Mouse (Mus musculus): ENCODE data around the gene Tubg1. TPM values are rescaled to one million over a fixed set of nuclear protein-coding genes. Genes with fewer than 3 reads are reported as not detected.
A peak's percentile ranks its signal among the peaks of the same experiment; 100 is the strongest.

Tubg1 gene
- total and polyA plus RNA-seq, 2 experiments from 2014 or later, result 43.1 to 66.6 TPM

DNA sequence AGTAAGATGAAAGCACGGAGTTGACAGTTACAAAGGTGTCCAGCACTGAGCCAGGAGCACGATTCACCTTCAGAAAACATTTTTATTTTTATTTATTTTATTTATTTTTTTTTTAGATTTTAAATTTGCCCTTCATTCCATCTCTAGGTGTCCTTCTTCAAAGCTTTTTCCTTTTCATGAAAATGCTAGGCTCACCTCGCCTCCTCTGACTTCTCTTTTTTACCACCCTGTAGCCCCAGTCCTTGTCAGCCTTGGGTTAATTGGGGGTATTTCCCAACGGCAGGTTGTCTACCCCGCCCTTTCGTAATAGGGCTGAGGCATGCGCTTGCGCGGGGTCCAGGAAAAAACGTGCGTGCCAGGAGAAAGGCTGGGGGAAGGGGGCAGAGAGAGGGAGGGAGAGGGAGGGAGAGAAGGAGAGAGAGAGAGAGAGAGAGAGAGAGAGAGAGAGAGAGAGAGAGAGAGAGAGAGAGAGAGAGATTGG lies 55.9 kb downstream of the Tubg1 start:
- 10% methylated on average over 11 of the region's 11 CpGs for WGBS

More for the DNA sequence above, 55.9 kb downstream of the Tubg1 start:
- Histone ChIP-seq H3K9me3 (ENCODE audit: low read length) (no peaks in the 10 kb centered on the region), H3K27ac (ENCODE audit: low read depth, low read length) (no peak overlapping the region), H3K4me2 (ENCODE audit: low read depth) (peak overlapping the region; percentile 56), H3K4me3 (ENCODE audit: low read depth, low read length) (peak overlapping the region; percentile 33), H3K4me1 (ENCODE audit: insufficient read depth) (peaks cover 18% of the 10 kb centered on the region), H3K36me3 (ENCODE audit: insufficient read depth) (no peaks in the 10 kb centered on the region), H3K27me3 (ENCODE audit: insufficient read depth, low read length) (peaks cover 30% of the 10 kb centered on the region), H3K9ac (no peak overlapping the region)
- DNase-seq (peak; percentile 27), ATAC-seq (no peak)
- TF ChIP-seq CTCF (IDR thresholded peaks at IDR 0.05; ENCODE audit: low read depth), result no peak

Small RNAs within 50 kb of the gene (microRNA-seq; reads per million reads assigned to microRNA genes)
- gene Gm27626, result 0 reads per million in 2 experiments

Other genes with a start within 250 kb of the Tubg1 start
- 29.4 and 42.5 TPM in 2 replicates for gene Stat3, start 180.4 kb upstream of the Tubg1 start, total RNA-seq (2014; rRNA removed)
- 20.5 and 31.2 TPM in 2 replicates for gene Stat3, start 180.4 kb upstream of the Tubg1 start, polyA plus RNA-seq (2015; fragmentation: Nextera tagmentation; extraction: Ambion mirVana)
- gene Cavin1, start 149.1 kb upstream of the Tubg1 start, total RNA-seq (2014; rRNA removed), result 14.8 and 22.7 TPM in 2 replicates
- gene Cavin1, start 149.1 kb upstream of the Tubg1 start, polyA plus RNA-seq (2015; fragmentation: Nextera tagmentation; extraction: Ambion mirVana), result 36.7 and 38.3 TPM in 2 replicates
- 132 and 179 TPM in 2 replicates for gene Atp6v0a1, start 110.5 kb upstream of the Tubg1 start, total RNA-seq (2014; rRNA removed)
- gene Atp6v0a1, start 110.5 kb upstream of the Tubg1 start, polyA plus RNA-seq (2015; fragmentation: Nextera tagmentation; extraction: Ambion mirVana), result 121 and 162 TPM in 2 replicates
- 11.3 and 14.9 TPM in 2 replicates for gene Naglu, start 49.9 kb upstream of the Tubg1 start, total RNA-seq (2014; rRNA removed)
- 11.6 and 12.6 TPM in 2 replicates for gene Naglu, start 49.9 kb upstream of the Tubg1 start, polyA plus RNA-seq (2015; fragmentation: Nextera tagmentation; extraction: Ambion mirVana)
- gene Hsd17b1, start 41.5 kb upstream of the Tubg1 start, total RNA-seq (2014; rRNA removed), result 0.23 and 0.71 TPM in 2 replicates
- not detected in 2 replicates for gene Hsd17b1, start 41.5 kb upstream of the Tubg1 start, polyA plus RNA-seq (2015; fragmentation: Nextera tagmentation; extraction: Ambion mirVana)
- gene Coasy, start 37.4 kb upstream of the Tubg1 start, total RNA-seq (2014; rRNA removed), result 39.3 and 40.7 TPM in 2 replicates
- 39.8 and 40.2 TPM in 2 replicates for gene Coasy, start 37.4 kb upstream of the Tubg1 start, polyA plus RNA-seq (2015; fragmentation: Nextera tagmentation; extraction: Ambion mirVana)
- gene Mlx, start 32.7 kb upstream of the Tubg1 start, total RNA-seq (2014; rRNA removed), result 68.0 and 76.5 TPM in 2 replicates
- 78.0 and 82.4 TPM in 2 replicates for gene Mlx, start 32.7 kb upstream of the Tubg1 start, polyA plus RNA-seq (2015; fragmentation: Nextera tagmentation; extraction: Ambion mirVana)
- 9.5 and 13.8 TPM in 2 replicates for gene Psmc3ip, start 24.5 kb upstream of the Tubg1 start, total RNA-seq (2014; rRNA removed)
- gene Psmc3ip, start 24.5 kb upstream of the Tubg1 start, polyA plus RNA-seq (2015; fragmentation: Nextera tagmentation; extraction: Ambion mirVana), result 19.2 and 25.7 TPM in 2 replicates
- 53.3 and 59.0 TPM in 2 replicates for gene Retreg3, start within 50 bp of the Tubg1 start, total RNA-seq (2014; rRNA removed)
- 21.0 and 23.2 TPM in 2 replicates for gene Retreg3, start within 50 bp of the Tubg1 start, polyA plus RNA-seq (2015; fragmentation: Nextera tagmentation; extraction: Ambion mirVana)
- gene Tubg2, start 36.0 kb downstream of the Tubg1 start, total RNA-seq (2014; rRNA removed), result 23.2 and 28.6 TPM in 2 replicates
- gene Tubg2, start 36.0 kb downstream of the Tubg1 start, polyA plus RNA-seq (2015; fragmentation: Nextera tagmentation; extraction: Ambion mirVana), result 59.9 and 69.7 TPM in 2 replicates
- 3.0 and 3.5 TPM in 2 replicates for gene Cntnap1, start 50.6 kb downstream of the Tubg1 start, total RNA-seq (2014; rRNA removed)
- 0.35 and 1.1 TPM in 2 replicates for gene Cntnap1, start 50.6 kb downstream of the Tubg1 start, polyA plus RNA-seq (2015; fragmentation: Nextera tagmentation; extraction: Ambion mirVana)
- 9.2 and 10.2 TPM in 2 replicates for gene Plekhh3, start 51.4 kb downstream of the Tubg1 start, total RNA-seq (2014; rRNA removed)
- 4.9 and 5.3 TPM in 2 replicates for gene Plekhh3, start 51.4 kb downstream of the Tubg1 start, polyA plus RNA-seq (2015; fragmentation: Nextera tagmentation; extraction: Ambion mirVana)
- 0.23 and 0.52 TPM in 2 replicates for gene Ccr10, start 55.5 kb downstream of the Tubg1 start, total RNA-seq (2014; rRNA removed)
- 0.15 and 0.24 TPM in 2 replicates for gene Ccr10, start 55.5 kb downstream of the Tubg1 start, polyA plus RNA-seq (2015; fragmentation: Nextera tagmentation; extraction: Ambion mirVana)
- gene Ezh1, start 106.5 kb downstream of the Tubg1 start, total RNA-seq (2014; rRNA removed), result 25.6 and 27.7 TPM in 2 replicates
- 18.8 and 22.5 TPM in 2 replicates for gene Ezh1, start 106.5 kb downstream of the Tubg1 start, polyA plus RNA-seq (2015; fragmentation: Nextera tagmentation; extraction: Ambion mirVana)
- 42.9 and 46.0 TPM in 2 replicates for gene Ramp2, start 126.1 kb downstream of the Tubg1 start, total RNA-seq (2014; rRNA removed)
- 93.4 and 102 TPM in 2 replicates for gene Ramp2, start 126.1 kb downstream of the Tubg1 start, polyA plus RNA-seq (2015; fragmentation: Nextera tagmentation; extraction: Ambion mirVana)
- gene Vps25, start 133.8 kb downstream of the Tubg1 start, total RNA-seq (2014; rRNA removed), result 71.7 and 75.8 TPM in 2 replicates
- 135 and 138 TPM in 2 replicates for gene Vps25, start 133.8 kb downstream of the Tubg1 start, polyA plus RNA-seq (2015; fragmentation: Nextera tagmentation; extraction: Ambion mirVana)
- 3.2 and 5.4 TPM in 2 replicates for gene Wnk4, start 140.6 kb downstream of the Tubg1 start, total RNA-seq (2014; rRNA removed)
- 7.8 and 9.1 TPM in 2 replicates for gene Wnk4, start 140.6 kb downstream of the Tubg1 start, polyA plus RNA-seq (2015; fragmentation: Nextera tagmentation; extraction: Ambion mirVana)
- 0.10 and 0.15 TPM in 2 replicates for gene Cntd1, start 159.1 kb downstream of the Tubg1 start, total RNA-seq (2014; rRNA removed)
- gene Cntd1, start 159.1 kb downstream of the Tubg1 start, polyA plus RNA-seq (2015; fragmentation: Nextera tagmentation; extraction: Ambion mirVana), result 0.36 and 0.61 TPM in 2 replicates
- gene Coa3, start 159.2 kb downstream of the Tubg1 start, total RNA-seq (2014; rRNA removed), result 110 and 140 TPM in 2 replicates
- gene Coa3, start 159.2 kb downstream of the Tubg1 start, polyA plus RNA-seq (2015; fragmentation: Nextera tagmentation; extraction: Ambion mirVana), result 208 and 233 TPM in 2 replicates
- 107 and 177 TPM in 2 replicates for gene Becn1, start 182.3 kb downstream of the Tubg1 start, total RNA-seq (2014; rRNA removed)
- gene Becn1, start 182.3 kb downstream of the Tubg1 start, polyA plus RNA-seq (2015; fragmentation: Nextera tagmentation; extraction: Ambion mirVana), result 133 and 145 TPM in 2 replicates
- 70.7 and 80.9 TPM in 2 replicates for gene Psme3, start 196.3 kb downstream of the Tubg1 start, total RNA-seq (2014; rRNA removed)
- 78.2 and 88.0 TPM in 2 replicates for gene Psme3, start 196.3 kb downstream of the Tubg1 start, polyA plus RNA-seq (2015; fragmentation: Nextera tagmentation; extraction: Ambion mirVana)
- gene Aoc2, start 205.1 kb downstream of the Tubg1 start, total RNA-seq (2014; rRNA removed), result 2.7 and 4.4 TPM in 2 replicates
- gene Aoc2, start 205.1 kb downstream of the Tubg1 start, polyA plus RNA-seq (2015; fragmentation: Nextera tagmentation; extraction: Ambion mirVana), result 0.42 and 0.87 TPM in 2 replicates
- gene Aoc3, start 210.7 kb downstream of the Tubg1 start, total RNA-seq (2014; rRNA removed), result 0.31 and 0.43 TPM in 2 replicates
- 0.05 and 0.08 TPM in 2 replicates for gene Aoc3, start 210.7 kb downstream of the Tubg1 start, polyA plus RNA-seq (2015; fragmentation: Nextera tagmentation; extraction: Ambion mirVana)
- gene G6pc, start 247.6 kb downstream of the Tubg1 start, total RNA-seq (2014; rRNA removed), result not detected in 2 replicates
- not detected in 2 replicates for gene G6pc, start 247.6 kb downstream of the Tubg1 start, polyA plus RNA-seq (2015; fragmentation: Nextera tagmentation; extraction: Ambion mirVana)